Mouse (Mus musculus): ENCODE data around the gene Mblac1.
"Not testable (repeated sequence)": the region's sequence is repeated elsewhere in the genome, so short reads cannot be mapped to it uniquely, and the experiment has no call there.

Mblac1 gene

DNA sequence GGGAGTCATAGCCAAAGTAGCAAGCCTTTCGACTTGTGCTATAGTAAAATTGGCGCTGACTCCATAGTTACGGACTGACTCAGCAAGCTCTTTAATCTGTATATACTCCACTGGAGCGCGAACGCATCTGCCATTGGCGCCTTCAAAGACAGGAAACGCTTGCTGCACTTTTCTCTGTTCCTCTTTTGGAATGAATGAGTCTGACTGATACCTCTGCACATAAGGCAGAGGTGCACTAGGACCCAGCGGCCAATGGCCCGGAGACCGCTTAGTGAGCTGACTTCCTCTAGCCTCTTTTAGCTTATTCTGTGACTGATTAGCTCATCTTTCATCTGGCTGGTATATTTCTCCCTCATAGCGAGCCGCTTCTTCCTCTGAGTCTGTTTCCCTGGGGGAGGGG is 22.5 kb downstream of the Mblac1 start:
- DNase-seq (ENCODE audit: extremely low spot score), result not testable (repeated sequence)

DNA sequence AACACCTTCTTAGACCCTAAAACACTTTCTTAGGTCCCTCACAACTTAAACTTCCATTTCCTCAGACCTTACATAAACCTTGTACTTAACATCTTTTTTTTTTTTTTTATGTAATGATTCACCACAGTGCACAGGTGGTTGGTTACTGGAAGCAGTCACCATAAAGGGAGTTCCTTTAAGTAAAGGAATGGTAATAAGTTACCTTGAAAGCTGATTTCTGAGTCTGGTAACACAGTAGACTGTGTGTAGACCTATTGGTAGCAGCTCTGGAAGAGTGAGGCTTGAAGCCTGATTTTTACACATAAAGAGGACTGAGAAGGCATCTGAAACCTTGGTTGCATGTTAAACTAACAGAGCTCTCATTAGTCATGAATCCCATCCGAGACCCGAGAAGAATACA is 25.8 kb downstream of the Mblac1 start:
- DNase-seq (ENCODE audit: extremely low spot score), result no peak

DNA sequence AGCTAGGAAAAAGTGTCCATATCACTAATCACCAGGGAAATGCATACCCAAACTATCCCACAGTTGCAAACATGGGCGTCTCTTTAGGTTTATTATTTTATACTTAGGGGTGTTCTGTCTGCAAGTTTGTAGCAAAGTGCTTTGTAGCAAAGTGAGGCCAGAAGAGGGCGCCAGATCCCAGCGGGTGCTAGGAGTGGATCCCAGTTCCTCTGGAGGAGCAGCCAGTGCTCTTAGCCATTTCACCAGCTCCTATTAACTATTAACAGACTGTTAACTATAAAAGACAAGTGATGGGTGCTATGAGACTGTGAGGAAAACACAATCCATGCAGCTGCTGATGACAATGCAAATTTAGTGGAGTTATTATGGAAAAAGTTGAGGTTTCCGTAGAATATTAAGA is 28.0 kb downstream of the Mblac1 start:
- peak; percentile 65 for DNase-seq (ENCODE audit: extremely low spot score)

DNA sequence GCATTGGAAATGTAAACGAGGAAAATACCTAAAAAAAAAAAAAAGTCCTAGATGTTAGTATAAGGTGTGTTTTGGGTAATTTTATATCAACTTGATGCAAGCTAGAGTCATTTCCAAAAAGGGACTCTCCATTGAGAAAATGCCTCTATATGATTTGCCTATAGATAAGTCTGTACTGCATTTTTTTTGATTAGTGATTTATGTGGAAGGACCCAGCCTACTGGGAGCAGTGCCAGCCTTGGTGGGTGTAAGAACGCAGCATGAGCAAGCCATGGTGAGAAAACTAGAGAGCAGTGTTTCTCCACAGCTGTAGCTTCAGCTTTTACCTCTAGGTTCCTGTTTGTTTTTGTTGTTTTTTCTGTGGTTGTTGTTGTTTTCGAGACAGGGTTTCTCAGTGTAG is 29.2 kb downstream of the Mblac1 start:
- no peak for DNase-seq (ENCODE audit: extremely low spot score)

DNA sequence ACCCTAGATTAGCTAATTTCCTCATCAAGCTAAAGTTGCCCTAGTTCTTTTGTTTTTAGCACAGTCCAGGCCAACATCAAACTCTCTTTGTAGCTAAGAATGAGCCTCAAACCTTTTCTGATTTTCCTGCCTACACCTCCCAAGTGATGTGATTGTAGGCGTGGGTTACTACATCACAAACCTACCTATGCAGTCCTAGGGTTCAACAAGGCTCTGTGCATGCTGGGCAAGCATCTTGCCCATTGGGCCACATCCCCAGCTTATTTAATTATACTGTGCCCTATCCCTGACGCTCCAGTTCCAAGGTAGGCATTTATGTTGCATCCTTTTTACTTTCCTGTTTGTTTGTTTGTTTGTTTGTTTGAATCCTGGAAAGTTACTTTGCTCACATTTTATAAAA is 31.6 kb downstream of the Mblac1 start, which contains the start of gene Nxpe5:
TSS of gene Nxpe5 (plus strand) at position 199 of the 400 bp plus-strand sequence.
- DNase-seq (ENCODE audit: extremely low spot score), result no peak

DNA sequence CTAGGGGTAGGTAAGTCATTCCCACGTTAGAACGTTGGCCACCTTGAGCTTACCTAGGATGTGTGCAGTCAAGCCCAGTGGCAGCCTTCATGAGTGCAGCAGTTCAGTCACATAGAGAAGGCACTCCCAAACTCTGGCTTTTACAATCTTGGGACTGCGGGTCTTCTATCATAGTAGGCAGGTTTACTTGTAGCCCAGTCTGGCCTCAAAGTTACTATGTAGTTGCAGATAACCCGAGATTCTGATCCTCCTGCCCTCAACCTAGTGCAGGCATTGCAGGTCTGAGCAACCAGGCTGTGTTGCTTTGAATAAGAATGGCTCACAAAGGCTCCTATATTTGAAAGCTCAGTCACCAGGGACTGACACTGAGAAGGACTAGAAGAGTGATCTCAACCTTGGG is 32.4 kb downstream of the Mblac1 start:
- DNase-seq (ENCODE audit: extremely low spot score), result no peak

DNA sequence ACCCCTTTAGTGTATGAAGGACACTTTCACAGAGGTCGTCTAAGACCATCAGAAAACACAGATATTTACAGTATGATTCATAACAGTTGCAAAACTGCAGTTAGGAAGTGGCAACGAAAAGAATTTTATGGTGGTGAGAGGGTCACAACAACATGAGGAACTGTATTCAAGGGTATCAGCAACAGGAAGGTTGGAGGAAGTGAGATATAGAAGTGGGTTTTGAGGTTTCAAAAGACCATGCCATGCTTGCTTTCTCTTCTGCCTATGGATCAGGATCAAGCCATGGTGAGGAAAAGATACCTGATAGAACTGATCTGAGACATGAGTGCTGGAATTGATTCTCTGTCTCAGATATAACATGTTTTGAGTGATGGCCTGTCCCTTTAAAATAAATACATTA is 33.3 kb downstream of the Mblac1 start:
- no peak for DNase-seq (ENCODE audit: extremely low spot score)

DNA sequence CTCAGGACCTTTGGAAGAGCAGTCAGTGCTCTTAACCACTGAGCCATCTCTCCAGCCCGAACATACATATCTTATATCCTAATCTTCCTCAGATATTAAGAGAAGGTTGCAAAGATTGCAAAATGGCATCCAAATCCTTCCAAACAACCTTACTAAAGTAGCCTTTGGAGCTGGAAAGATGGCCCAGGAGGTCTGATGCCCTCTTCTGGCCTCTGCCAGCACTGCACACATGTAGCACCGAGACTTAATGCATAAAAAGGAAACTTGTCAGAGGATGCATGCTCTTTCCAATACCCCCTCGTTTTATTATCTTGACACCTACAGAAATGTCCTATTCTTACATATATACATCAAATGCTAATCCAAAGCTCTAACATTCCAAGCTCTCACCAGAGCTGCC is 33.9 kb downstream of the Mblac1 start:
- DNase-seq (ENCODE audit: extremely low spot score), result no peak

DNA sequence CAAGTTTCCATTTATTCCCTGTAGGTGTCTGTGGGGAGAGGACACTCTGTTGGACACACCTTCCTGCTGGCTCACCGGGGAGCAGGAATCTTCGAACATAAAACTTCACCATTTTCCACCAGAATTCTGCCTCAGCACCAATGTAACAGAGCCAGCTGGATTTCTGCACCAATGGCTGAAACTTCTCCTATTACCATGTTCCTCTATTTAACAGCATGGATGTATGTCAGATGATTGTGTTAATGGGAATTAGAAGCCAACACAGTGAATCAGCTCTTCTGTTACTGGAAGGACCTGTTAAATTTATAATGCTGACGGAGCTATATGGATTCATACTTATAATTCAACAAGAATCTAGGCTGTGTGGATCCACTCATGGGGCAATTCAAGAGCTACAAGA is 35.4 kb downstream of the Mblac1 start:
- DNase-seq (ENCODE audit: extremely low spot score), result no peak

DNA sequence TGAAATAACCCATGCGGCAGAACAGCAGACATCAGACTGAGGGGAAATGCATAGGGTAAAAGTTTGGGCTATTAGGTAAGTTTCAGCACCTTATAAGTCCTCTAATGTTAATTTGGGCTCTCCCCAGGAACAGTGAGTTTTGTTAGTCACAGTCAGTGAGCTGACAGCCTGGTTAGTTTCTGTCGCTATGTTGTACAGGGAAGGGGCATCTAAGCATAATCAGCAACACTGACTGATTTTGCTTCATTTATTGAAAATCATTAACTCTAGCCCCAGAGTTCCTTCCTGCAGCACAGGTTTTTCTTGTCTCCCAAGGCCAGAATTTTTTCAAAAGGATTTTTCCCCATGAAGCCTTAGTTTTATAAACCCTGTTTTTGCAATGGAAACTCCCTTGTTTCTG is 39.7 kb downstream of the Mblac1 start:
- no peak for DNase-seq (ENCODE audit: extremely low spot score)

DNA sequence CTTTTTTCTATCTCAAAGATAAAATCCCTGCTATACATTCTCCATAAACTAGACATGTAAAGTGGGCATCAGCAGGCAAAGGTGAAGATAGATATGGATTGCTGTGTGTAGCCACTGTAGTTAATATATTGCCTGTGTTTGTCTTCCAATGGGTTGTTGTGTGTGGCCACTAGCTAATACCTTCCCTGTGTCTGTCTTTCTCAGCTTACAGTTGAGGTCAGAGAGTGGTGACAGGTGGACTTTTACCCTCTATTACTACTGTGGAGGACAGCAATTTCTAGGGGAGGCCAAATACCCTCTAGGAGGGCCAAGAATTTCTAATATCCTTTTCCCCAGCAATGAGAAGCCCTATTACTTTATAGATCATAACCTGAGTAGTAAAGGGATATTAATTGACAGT is 40.1 kb downstream of the Mblac1 start:
- no peak for DNase-seq (ENCODE audit: extremely low spot score)

DNA sequence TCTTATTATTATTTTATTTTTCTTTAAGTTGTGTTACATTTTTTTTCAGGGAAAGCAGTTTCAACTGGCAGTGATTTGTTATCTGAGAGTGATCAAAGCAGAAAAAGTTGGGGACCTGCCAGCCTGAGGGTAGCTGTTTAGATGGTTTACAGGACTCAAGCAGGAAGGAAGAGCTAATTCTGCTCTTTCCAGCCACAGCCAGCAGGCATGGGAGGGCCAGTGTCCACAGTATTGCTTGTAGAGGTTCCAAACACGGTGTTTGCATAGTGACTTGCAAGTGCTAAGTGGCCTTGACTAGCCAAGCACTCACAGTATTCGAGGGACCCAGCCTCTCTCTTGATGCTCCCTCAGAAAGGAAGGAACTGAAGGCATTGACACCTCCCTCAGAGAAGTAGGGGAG is 47.4 kb downstream of the Mblac1 start:
- DNase-seq (ENCODE audit: extremely low spot score), result no peak
